Mouse (Mus musculus) intestine, postnatal 0 days (tissue): Measurements from ENCODE around the gene Ifne. TPM values are rescaled to one million over a fixed set of nuclear protein-coding genes. Genes with fewer than 3 reads are reported as not detected.
A peak's percentile ranks its signal among the peaks of the same experiment; 100 is the strongest.

Experiments
- ATAC-seq: fragments of 200-750 bp; cut with Nextera tagmentation; 2 replicates; pipeline ENCODE4 v1.8.0; 2017; ENCODE audit warnings: mild to moderate bottlenecking, moderate TSS enrichment, moderate library complexity
- H3K27ac ChIP-seq: fragments of 300-500 bp; sonication (generic); 2 replicates; pipeline ENCODE4 v1.5.1; 2014; ENCODE audit warnings: mild to moderate bottlenecking, low read depth, low read length, moderate library complexity
- H3K27me3 ChIP-seq: fragments of 300-500 bp; sonication (generic); replicated peaks from 2 replicates; pipeline ENCODE4 v1.6.1; 2014; ENCODE audit warnings: low read length, mixed read lengths; ENCODE audit not compliant: control insufficient read depth, insufficient read depth
- H3K36me3 ChIP-seq: fragments of 300-500 bp; sonication (generic); 2 replicates; pipeline ENCODE4 v1.6.1; 2014; ENCODE audit warnings: mild to moderate bottlenecking, moderate library complexity; ENCODE audit not compliant: control insufficient read depth, insufficient read depth
- H3K4me1 ChIP-seq: fragments of 300-500 bp; sonication (generic); replicated peaks from 2 replicates; pipeline ENCODE4 v1.6.1; 2014; ENCODE audit warnings: antibody characterized with exemption, low read length, mixed read lengths; ENCODE audit not compliant: control insufficient read depth, insufficient read depth
- H3K4me2 ChIP-seq: fragments of 300-500 bp; sonication (generic); replicated peaks from 2 replicates; pipeline ENCODE4 v1.6.1; 2014; ENCODE audit warnings: low read depth, mild to moderate bottlenecking, moderate library complexity
- H3K4me3 ChIP-seq: fragments of 300-500 bp; sonication (generic); 2 replicates; pipeline ENCODE4 v1.5.1; 2014; ENCODE audit warnings: low read depth, low read length
- H3K9ac ChIP-seq: fragments of 300-500 bp; sonication (generic); 2 replicates; pipeline ENCODE4 v1.6.1; 2014; ENCODE audit warnings: mild to moderate bottlenecking, low read depth, low read length
- H3K9me3 ChIP-seq: fragments of 300-500 bp; sonication (generic); 2 replicates; pipeline ENCODE4 v1.6.1; 2016; ENCODE audit warnings: mixed run types; ENCODE audit not compliant: control insufficient read depth
- CTCF ChIP-seq: sonication (generic); IDR thresholded peaks from 2 replicates; pipeline ENCODE4 v1.5.1; 2016; ENCODE audit warnings: low read depth, mild to moderate bottlenecking, control low read depth, antibody characterized with exemption, moderate library complexity
- WGBS: fragments of 180-500 bp; shearing (Covaris S2); extraction: QIAGEN DNeasy Blood & Tissue Kit; methylation state at CpG from one replicate; pipeline ENCODE4 v1.1.7; 2014; 5-methylcytosine and 5-hydroxymethylcytosine counted together
- polyA plus RNA-seq: library from polyadenylated mRNA; unstranded; fragments of >200 nt; fragmentation: Nextera tagmentation; extraction: Ambion mirVana; gene quantifications from 2 replicates; pipeline ENCODE4 v1.2.1, GENCODE M21; 2015

The Ifne gene
- polyA plus RNA-seq, 1 experiment from 2014 or later, result not detected

GRCm38 (mm10) chr4:88921280-88921679 is 41.3 kb upstream of the Ifne start:
- Histone ChIP-seq H3K4me3 (no peak overlapping the region), H3K4me2 (no peak overlapping the region), H3K36me3 (no peaks in the 10 kb centered on the region), H3K27ac (no peak overlapping the region), H3K27me3 (no peaks in the 10 kb centered on the region), H3K9me3 (no peaks in the 10 kb centered on the region), H3K9ac (no peak overlapping the region), H3K4me1 (no peaks in the 10 kb centered on the region; the same call in 1 of the 2 replicates)
- no peak for TF ChIP-seq CTCF
- peak; percentile 64 for ATAC-seq
- WGBS, result 34% methylated on average over 5 of the region's 5 CpGs

- H3K9me3 ChIP-seq, result no peaks in the 10 kb centered on the region
- 54% methylated on average over 5 of the region's 5 CpGs for WGBS
- peak overlapping the region; percentile 64; the same call in 1 of the 2 replicates for H3K27ac ChIP-seq
- no peaks in the 10 kb centered on the region for H3K27me3 ChIP-seq
- no peak for TF ChIP-seq CTCF
- H3K4me3 ChIP-seq, result 0 out of 2 replicates have a peak overlapping the region, but pooled peaks have one; percentile 7
- peak; percentile 57 for ATAC-seq
- H3K36me3 ChIP-seq, result no peaks in the 10 kb centered on the region
- H3K9ac ChIP-seq, result no peak overlapping the region
- no peaks in the 10 kb centered on the region; the same call in 1 of the 2 replicates for H3K4me1 ChIP-seq
- H3K4me2 ChIP-seq, result peak overlapping the region; percentile 47
Observed at GRCm38 (mm10) chr4:88917770-88918460, 37.9 kb upstream of the Ifne start.

GRCm38 (mm10) chr4:88916306-88916705 is 36.3 kb upstream of the Ifne start:
- 62% methylated on average over 4 of the region's 4 CpGs for WGBS
- Histone ChIP-seq H3K4me1 (no peaks in the 10 kb centered on the region; the same call in 1 of the 2 replicates), H3K9me3 (no peaks in the 10 kb centered on the region), H3K4me3 (no peak overlapping the region), H3K27me3 (no peaks in the 10 kb centered on the region), H3K4me2 (no peak overlapping the region), H3K36me3 (no peaks in the 10 kb centered on the region), H3K9ac (no peak overlapping the region), H3K27ac (no peak overlapping the region)
- no peak for TF ChIP-seq CTCF
- no peak for ATAC-seq

GRCm38 (mm10) chr4:88913984-88914383 is 34.0 kb upstream of the Ifne start:
- WGBS, result 29% methylated on average over 1 of the region's 1 CpGs
- H3K4me3 ChIP-seq, result no peak overlapping the region
- no peak for TF ChIP-seq CTCF
- ATAC-seq, result no peak
- no peaks in the 10 kb centered on the region for H3K27me3 ChIP-seq
- no peak overlapping the region for H3K4me2 ChIP-seq
- H3K4me1 ChIP-seq, result peaks cover 7% of the 10 kb centered on the region; the same call in 1 of the 2 replicates
- no peaks in the 10 kb centered on the region for H3K36me3 ChIP-seq
- no peak overlapping the region for H3K9ac ChIP-seq
- no peak overlapping the region for H3K27ac ChIP-seq
- no peaks in the 10 kb centered on the region for H3K9me3 ChIP-seq

- ATAC-seq, result no peak
- Histone ChIP-seq H3K36me3 (no peaks in the 10 kb centered on the region), H3K4me2 (no peak overlapping the region), H3K4me1 (peaks cover 7% of the 10 kb centered on the region; the same call in 1 of the 2 replicates), H3K9me3 (no peaks in the 10 kb centered on the region), H3K9ac (no peak overlapping the region), H3K27ac (no peak overlapping the region), H3K4me3 (no peak overlapping the region), H3K27me3 (no peaks in the 10 kb centered on the region)
- no peak; the same call in 1 of the 2 replicates for TF ChIP-seq CTCF
- WGBS, result 73% methylated on average over 2 of the region's 2 CpGs
Observed at GRCm38 (mm10) chr4:88912882-88913281, 32.9 kb upstream of the Ifne start.

GRCm38 (mm10) chr4:88912187-88912586 is 32.2 kb upstream of the Ifne start:
- Histone ChIP-seq H3K9ac (no peak overlapping the region), H3K36me3 (no peaks in the 10 kb centered on the region), H3K27me3 (no peaks in the 10 kb centered on the region), H3K27ac (peak overlapping the region; percentile 11; the same call in 1 of the 2 replicates), H3K4me1 (peaks cover 7% of the 10 kb centered on the region; the same call in 1 of the 2 replicates), H3K9me3 (no peaks in the 10 kb centered on the region), H3K4me3 (no peak overlapping the region), H3K4me2 (peak overlapping the region; percentile 37)
- no peak for TF ChIP-seq CTCF
- ATAC-seq, result peak; percentile 66
- 25% methylated on average over 9 of the region's 9 CpGs for WGBS
